Mouse (Mus musculus) CD4-positive, CD25-positive, alpha-beta regulatory T cell, adult 2 months (primary cell): ENCODE measurements around the gene Slc22a1.

Experiments
- DNase-seq: peaks from one replicate; pipeline ENCODE4 v3.0.0-alpha.2; 2012; ENCODE audit warnings: low read depth, low spot score

The Slc22a1 gene

DNA sequence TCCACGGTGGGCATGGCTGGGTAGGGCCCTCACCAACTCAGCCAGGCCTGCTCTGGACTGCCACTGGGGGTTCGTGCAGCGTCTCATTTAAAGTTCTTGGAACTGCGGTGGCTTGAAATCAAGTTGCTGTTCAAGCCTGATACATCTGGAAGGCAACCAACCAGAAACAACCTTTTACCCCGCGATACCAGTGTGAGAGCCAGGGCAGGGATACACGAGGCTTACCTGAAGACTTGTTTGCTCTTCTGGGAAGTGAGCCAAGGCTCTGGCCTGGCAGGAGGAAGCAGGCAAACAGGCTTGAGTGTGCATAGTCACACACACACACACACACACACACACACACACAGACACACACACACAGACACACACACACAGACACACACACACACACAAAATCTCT lies at the start of gene Slc22a1:
Slc22a1 (minus strand) TSS at position 184 of the 400 bp plus-strand sequence.
- no peak for DNase-seq

DNA sequence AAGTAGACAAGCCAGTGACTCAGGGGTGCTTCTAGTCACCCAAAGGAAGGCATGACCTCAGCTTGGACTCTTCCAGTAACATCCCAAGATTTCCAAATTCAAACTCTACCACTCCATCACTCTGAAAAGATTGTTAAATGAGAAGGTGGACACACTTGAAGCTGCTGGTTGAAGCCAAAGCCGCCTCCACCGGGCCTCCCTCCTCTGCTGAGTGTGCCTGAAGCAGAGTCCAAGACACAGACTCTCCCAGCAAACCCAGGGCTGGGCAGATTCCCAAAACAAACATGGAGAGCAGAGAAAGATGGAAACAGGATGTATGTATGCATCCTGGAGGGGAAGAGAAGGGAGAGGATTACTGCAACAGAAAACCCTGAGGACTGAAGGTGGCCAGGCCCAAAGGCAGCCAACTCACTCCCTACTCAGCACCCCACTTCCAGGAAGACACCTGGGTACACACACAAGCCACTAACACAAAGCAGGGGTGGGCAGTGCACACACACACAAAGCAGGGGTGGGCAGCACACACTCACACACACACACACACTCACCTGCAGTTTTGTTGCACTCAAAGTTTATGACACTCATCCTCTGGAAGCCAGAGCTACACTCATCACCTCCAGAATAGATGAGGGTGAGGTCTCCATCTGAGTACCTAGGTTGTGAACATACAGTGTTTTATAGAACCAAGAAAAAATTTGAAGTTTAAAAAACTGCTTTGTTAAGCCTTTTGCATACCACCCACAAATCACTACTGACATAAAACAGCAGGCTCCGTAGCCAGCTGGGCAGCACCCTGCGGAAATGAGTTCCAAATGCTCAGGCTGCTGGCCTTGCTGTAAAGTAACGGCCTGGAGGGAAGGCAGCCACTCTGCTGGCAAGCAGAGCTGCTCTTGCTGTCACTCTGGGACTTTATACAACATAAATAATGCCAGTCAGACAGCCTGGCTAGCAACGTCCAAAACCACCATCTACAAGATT lies 49.4 kb upstream of the Slc22a1 start:
- no peak for DNase-seq

DNA sequence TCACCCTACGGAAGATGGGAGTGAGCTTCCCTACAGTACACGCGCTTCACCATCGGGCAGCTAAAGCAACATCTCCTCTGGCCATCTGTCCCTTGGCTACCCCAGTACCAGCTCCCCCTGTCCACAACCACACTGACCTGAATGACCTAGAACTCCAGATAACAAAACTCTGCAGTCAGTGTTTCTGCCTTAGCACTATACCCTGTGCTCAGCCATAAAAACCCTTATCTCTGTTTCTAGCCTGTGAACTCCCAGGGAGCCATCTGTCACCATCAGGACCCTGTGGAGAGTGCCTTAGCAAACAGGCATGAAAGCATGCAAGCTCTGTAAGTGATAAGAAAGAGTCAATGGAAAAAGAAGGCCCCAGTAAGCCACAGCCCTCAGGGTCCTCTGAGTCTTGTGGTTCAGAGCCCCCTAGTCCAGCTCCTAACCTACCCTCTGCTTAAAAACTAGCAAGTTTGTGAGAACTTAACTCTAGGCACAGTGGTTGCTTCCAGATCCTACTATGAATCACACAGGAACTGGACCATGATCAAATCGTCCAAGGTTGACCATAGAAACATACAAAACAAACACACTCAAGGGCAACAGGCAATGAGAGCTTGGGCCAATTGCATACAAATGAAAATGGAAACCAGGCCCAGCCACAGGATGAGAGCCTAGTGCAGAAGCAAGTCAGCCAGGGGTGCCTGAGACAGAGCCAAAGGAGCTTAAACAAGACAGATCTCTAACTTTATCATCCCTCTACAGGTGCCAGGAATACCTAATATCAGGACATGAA lies 48.5 kb upstream of the Slc22a1 start:
- DNase-seq = no peak

DNA sequence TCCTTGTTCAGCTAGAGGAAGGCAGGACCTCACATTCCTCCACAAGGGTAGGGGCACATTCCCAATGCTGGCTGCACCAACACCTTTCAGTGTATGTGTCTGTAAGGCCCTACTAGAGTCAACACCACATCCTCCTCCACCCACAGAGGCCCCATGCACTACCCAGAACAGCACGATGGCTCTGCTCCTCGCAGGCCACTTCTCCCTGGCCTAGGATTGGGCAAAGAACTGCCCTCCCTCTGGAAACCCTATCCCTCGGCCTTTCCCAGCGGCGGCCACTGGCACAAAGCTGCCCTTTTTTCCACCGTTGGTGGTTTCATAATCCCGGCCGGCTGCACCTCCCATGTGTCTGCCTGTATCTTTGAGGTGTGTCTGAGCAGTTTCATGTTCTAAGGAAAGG lies 47.0 kb upstream of the Slc22a1 start:
- peak; percentile 40 for DNase-seq

DNA sequence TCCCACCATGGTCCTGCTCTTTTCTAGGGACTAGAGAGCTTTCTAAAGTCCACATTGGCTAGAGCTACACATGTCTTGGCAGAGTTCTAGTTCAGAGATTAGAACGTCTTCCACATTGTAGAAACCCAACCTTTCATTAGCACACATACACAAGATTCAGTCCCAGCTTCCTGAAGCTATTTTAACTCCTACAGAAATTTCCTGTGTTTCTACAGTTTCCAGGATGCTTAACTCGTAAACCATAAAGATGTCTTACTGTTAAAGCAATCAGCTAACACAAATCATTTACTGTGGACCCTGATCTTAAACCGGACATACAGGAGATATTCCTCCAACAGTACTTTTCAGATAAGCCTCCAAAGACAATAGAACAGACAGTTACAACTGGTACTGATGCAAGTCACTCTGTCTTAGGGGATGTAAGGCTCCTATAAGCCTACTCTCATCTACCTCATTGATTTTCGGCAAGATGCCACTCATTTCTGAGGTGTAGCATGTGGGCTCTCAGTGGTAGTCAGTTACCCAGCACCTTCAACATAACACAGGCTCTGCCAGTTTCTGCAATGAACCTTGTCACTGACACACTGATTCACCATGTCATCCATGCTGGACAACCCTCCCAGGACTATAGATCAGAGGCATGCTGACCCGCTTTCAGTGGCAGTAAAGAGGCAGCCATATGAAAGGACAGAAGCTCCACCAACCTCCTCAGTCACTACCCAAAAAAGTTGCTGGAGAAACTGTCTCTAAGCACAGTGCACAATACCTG lies 45.7 kb upstream of the Slc22a1 start:
- DNase-seq = no peak

DNA sequence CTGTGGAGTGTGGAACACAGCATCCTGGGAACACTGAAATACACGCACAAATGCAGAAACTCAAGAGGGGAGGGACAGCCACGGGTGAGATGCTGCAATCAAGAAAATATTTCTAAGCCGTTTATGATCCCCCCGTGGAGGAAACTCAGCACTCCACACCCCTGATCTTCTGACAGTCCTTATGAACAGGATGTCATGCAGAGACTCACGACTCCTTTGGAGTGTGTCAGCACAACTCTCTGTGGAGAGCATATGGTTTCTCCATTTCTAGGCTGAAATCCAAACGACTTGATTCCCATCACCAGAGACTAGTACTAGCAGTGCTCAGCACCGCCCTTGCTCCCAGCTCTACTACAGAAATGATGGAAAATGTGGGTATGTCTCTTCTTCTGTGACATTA lies 42.6 kb upstream of the Slc22a1 start:
- DNase-seq = no peak

DNA sequence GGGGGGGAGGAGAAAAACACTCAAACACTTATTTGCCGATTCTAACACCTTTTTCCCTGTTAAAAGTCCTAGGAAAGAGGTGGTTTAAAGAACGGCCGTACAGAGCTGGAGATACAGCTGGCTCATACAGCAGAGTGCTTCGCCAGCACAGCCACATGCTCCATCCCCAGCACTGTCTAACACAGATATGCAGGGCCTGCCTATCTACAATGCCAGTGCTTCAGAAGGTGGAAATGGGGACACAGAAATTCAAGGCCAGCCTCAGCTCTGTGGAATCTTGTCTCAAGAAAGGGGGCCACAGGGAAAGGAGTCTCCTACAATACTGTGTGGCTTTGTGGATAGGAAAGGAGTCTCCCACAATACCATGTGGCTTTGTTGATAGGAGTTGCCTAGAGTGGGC lies 41.8 kb upstream of the Slc22a1 start:
- DNase-seq = no peak

DNA sequence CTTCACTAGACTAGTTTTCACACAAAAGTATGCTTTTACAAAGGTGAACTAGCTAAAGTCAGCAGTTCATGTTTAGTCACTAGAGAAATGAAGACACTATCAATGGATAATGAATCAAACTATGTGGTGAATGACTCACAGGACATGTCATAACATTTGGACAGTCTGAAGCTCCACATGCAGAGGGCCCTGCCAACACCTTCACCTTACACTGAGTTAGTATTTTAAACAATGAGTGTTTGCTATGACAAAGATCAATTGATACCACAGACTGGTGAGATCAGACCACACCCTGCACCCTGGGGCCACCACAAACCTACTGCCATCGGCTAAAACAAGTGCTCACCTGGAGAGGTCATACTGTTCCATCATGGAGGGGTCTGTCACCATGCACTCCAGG lies 39.4 kb upstream of the Slc22a1 start:
- DNase-seq = peak; percentile 28

DNA sequence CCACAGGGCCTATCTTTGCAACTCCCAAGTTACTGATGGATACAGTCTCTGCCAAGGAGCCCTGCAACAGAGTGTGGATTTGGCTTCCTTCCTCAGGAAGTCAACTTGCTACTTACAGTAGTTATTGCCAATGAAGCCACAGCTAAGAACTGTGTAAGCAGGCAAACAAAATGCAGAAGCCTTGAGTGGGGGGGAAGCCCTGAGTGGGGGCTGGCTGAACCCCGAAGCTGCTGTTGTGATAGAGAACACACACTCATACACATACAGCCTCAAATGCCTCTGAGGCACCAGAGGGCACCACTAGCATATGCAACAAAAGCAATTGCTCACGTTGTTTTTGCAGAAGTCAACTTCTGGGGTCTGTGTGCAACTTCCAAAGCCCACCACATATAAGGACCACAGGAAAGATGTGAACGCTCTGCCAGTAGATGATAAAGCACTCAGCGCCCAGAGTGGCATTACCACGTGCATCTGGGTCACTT lies 38.5 kb upstream of the Slc22a1 start:
- peak; percentile 50 for DNase-seq

DNA sequence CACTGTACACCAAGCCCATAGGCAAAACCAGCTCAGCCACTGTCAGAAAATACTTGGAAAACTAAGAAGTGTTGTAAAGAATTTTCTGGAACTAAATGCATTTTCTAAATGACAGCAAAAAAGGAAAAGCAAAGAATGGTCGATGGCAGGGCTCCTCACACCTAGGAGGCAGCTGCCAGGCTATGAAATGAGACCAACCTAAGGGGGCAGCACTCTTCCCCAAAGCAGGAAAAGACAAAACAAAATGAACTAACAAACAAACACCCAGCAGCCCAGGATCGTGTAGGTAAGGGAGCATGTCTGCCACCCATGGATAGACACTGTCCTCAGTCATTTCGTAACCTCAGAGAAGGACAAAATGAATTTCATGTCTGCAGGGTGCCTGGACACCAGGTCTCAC lies 37.4 kb upstream of the Slc22a1 start:
- DNase-seq = no peak

DNA sequence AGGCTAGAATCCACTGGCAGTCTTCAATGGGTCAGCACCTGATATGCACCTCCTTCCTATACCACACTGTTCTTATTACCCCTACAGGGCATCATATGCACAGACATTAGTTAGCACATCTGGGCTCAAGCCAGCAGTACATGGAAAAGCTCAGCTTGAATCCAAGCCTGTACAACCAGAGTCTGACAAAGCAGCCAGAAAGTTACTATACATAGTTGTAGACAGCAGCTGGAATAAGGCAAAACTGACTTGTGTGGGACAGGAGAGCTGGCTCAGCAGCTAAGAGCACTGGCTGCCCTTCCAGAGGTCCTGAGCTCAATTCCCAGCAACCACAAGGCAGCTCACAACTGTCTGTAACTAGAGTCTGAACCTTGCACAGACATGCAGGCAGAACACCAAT lies 36.6 kb upstream of the Slc22a1 start:
- DNase-seq = no peak

DNA sequence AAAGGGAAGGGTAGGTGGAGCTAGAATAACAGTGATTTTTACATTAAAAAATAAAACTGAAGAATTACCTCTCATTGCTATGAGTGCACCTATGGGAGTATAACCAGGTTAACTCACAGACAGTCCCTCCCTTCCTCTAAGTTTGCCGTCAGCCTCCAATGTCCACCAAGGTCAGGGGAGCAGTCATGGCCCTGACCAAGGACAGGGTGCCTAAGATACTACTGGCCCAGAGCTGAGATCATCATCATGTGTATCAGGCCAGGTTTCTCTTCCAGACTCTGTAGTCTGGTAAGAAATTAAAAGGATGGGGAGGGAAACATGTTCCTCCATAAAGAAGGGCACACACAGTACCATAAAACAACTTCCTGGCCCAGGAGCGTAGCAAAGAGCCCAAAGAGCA lies 35.3 kb upstream of the Slc22a1 start:
- DNase-seq = no peak

DNA sequence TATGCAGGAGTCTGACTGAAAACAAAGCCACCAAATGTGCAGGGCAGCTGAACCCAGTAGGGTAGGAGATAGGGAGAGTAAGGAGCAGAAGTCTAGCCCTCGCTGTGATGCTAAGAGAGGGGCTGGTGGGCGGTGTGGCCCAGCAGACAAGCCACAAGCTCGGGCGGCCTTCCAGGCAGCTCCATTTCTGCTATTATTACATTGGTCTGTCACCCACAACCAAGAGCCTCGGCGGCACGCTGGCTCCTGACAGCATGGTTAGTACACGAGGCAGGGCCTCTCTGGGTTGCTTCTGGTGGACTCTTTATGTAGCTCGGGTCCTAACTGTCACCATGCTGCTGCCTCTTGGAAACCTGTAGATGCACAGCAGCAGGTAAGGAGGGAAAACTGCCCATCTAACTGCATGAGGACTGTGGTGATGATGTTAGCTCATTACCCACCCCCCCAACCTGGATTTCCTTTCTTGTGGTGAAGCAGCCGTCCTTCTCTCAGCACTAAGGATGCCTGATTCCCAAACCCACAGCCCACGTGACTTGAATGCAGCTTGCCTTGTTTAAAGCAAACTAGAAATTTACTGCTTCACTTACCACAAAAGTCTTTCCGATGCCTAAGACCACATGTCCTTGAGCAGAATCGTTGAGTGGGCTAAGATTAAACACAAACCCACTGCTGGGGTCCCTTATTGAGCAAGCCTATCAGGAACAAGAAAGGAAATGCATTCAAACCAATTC lies 34.6 kb upstream of the Slc22a1 start:
- no peak for DNase-seq

DNA sequence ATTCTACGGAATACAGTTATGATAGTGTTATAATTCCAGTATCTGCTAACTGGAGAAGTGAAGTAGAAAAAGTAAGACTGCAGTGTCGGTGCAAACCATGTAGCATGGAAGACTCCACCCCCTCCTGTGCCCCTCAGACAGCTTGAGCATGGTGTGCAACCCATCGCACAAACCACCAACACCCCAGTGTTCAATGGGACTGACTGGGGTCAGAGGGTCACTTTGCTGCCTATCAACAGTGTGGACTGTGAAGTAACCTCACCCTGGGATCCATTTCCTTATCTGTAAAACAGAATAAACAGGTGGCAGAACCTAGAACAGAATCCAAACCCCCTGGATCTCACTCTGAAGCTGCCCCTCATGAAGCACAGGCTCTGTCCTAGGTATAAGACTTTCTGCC lies 32.8 kb upstream of the Slc22a1 start:
- no peak for DNase-seq

DNA sequence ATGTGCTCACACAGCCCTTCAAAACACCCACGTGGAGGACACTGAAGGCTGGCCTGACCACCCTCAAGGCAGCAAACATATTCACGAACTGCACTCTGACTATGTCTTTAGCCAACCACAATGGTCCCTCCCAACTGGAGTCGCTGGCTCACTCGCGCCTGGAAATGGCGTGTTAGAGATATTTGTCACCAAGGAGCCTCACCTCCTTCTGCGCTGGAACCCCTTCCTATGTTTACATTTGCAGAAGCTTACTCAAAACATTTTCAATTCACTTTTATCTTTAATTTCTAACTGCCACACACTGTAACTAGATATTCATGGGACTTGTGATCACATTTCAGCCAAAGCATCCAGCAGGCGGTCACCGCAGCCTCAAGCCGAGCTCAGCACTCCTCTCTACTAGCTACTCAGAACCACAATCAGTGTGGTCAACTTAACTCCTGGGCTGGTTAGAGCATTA lies 31.0 kb upstream of the Slc22a1 start:
- no peak for DNase-seq

DNA sequence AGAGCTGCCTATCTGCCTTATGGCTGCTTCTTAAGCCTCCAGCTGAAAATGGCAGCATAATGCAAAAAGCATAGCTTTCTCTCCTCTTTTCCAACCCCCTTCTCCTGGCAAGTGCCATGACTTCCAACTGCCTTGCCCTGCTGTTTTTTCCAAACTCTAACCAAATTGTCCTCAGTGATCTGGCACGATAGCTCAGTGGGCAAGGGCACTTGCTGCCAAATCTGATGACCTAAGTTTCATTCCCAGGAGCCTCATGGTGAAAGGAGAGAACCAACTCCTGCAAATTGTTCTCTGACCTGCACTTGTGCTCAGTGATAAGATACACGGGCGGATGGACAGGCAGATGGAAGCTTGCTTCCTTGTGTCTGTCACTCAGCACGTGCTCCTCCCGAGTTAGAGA lies 27.3 kb upstream of the Slc22a1 start:
- DNase-seq = no peak

DNA sequence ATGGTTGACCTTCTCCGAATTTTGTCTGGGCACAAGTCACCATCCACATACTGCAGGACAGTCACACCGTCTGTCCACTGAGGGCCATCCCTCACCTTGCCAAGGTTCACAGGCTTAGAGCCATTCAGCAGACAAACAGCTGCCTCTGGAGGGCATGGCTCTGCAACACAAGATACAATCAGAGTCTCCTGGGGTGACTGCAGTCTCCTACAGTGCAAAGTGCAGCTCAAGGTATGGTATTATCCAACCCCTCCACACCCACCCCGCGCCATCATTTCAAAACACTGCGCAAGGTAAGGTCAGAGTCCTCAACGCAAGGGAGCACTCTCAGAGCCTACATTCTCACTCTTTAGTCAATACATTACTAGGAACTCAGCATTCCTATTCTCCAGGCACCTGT lies 24.7 kb upstream of the Slc22a1 start:
- no peak for DNase-seq

DNA sequence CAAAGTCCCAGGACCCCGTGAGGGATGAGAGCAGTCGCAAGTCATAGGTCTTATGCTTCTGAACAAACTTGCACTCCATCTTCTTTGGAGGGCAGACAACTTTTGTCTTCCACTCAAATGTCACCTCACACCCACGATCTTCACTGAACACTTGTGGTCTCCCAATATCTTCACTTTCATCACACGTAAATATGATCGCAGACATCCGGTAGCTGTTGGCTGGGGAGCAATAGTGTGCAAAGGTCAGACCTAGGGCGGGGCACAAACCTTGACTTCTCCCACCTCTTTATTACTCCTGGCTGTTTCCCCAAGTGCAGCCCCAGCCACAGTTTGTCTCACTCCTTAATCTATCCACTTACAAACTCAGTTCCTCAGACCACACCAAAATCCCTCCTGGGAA lies 16.3 kb upstream of the Slc22a1 start:
- DNase-seq = peak; percentile 79

DNA sequence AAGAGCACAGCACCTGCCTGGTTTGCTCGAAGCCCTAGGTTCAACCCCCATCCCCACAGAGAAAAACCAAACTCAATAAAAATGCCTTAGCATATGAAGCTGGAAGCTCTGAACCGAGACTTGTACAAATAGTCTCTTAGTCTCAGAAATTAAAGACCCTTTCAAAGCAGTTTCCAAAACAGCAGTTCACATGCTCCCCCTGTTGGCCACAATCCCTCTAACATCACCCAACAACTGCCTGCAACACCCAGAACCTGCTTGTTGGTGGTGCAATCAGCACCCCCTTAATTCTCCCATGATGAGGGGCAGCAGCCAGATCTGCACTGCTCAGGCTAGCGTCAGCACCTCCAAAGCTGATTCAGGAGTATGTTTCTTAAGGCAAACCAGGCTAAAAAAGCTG lies 13.9 kb upstream of the Slc22a1 start:
- peak; percentile 81 for DNase-seq

DNA sequence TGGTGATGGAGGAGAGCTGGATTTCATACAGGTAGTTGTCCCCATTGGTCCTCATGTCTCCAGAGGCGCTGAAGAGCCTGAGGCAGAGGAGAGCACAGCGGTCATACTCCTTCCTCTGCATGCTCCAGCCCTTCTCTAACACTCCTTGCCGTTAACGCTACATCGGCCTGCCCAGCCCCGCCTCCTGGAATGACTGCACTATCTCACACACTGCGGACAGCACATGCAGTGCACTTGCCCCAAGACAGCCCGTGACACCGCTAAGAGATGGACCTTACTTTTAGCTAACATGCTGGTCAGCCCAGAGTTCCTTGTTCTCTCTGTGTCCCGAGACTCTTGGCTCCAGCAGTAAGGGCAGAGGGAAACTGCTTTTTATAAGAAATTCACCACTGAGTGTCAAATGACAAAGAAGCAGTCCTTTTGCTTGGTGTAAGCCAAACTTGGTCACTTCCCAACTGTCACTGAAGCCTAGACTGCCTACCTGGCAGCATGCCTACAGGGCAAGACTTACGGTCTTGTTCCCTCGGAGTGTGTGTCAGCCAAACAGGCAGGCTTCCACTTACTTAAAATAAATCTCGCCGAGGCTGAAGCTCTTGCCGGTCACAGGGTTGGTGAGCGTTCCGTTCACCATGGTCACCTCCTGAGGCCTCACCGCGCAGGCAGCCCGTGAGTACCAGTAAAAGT lies 12.9 kb upstream of the Slc22a1 start:
- DNase-seq = no peak
